ENCODE assay signal across 9 mouse cellular contexts in the genomic region with DNA sequence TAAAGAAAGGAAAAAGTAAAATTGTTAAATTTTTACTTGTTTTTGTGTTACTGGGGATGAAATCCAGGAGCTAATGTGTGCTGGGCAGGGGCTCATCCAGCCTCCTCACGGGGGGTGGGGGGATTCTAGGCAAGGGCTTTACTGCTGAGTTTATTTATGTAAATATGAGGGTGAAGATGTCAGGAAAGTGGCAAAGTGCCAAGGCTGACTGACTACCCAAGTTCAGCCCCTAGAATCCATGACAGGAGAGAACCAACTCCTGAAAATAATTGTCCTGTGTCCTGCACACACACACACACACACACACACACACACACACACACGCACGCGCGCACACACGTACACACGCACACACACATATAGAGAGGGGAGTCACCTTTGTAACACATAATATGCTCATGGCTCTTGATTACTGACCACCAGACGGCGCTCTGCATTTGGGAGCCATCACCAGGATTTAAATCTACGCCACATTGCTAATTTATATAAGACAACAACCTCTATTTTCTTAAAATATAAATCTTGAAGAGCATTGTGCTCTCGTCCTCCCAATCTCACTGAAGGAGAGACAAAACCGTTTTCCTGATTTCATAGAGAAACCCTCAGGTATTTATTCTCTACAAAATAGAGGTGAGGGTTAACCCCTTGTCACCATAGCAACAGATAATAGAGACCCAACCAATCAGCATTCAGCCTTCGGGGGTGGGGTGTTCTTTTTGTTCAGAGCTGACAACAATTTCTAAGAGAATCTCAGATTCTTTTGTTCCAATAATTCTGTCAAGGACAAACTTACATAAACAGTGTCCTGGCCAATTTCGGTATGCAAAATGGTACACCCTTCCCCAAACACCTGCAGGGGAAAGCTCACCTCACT. TPM values are rescaled to one million over a fixed set of nuclear protein-coding genes. Genes with fewer than 3 reads are reported as not detected.
DNase-seq lines count a peak whose midpoint lies in the region; ATAC-seq lines count a peak whose summit lies in the region.
"Had no signal": no experiment of that assay in that cellular context is flagged by ENCODE, and none has a peak within 500 bp of the region (broad histone marks: within the 10 kb centered on the region; RNA-seq: fewer than 3 reads in every experiment).

No protein-coding gene starts in this region.

- DNase-seq in limb, embryonic 11.5 days (ENCODE audit: low spot score): peak; percentile 64
- no peak for DNase-seq in limb, embryonic 10.5 days (ENCODE audit: low spot score)
- peak; percentile 60 for DNase-seq in MN1 (ENCODE audit: low spot score)
- DNase-seq in cerebellum, postnatal 10 days: peak; percentile 87 to 91
- peak; percentile 80 for DNase-seq in lung, postnatal 36 days
- peak; percentile 71 for DNase-seq in thymus, postnatal 0 days (ENCODE audit: low spot score)
- DNase-seq in c-Kit-positive CD71-positive TER-119-positive erythroid progenitor cells, embryonic 14.5 days (ENCODE audit: low spot score): no peak

- H3K4me3 ChIP-seq in limb, embryonic 11.5 days (ENCODE audit: low read depth, low read length): no peak overlapping the region
- H3K4me3 ChIP-seq in limb, embryonic 10.5 days: no peak overlapping the region
- no peak overlapping the region for H3K4me3 ChIP-seq in hindbrain, embryonic 15.5 days
- H3K4me3 ChIP-seq: stomach, embryonic 15.5 days had no signal

- H3K9me3 ChIP-seq in limb, embryonic 11.5 days (ENCODE audit: control insufficient read depth, low read length): no peaks in the 10 kb centered on the region
- no peaks in the 10 kb centered on the region for H3K9me3 ChIP-seq in limb, embryonic 10.5 days (replicated peaks)
- H3K9me3 ChIP-seq in hindbrain, embryonic 15.5 days: no peaks in the 10 kb centered on the region
- H3K9me3 ChIP-seq: stomach, embryonic 15.5 days had no signal

- no peak overlapping the region for H3K9ac ChIP-seq in limb, embryonic 11.5 days (ENCODE audit: low read length)
- no peak overlapping the region for H3K9ac ChIP-seq in hindbrain, embryonic 15.5 days
- H3K9ac ChIP-seq: stomach, embryonic 15.5 days had no signal

- no peak for ATAC-seq in limb, embryonic 11.5 days (ENCODE audit: insufficient number of reproducible peaks, low FRiP score, low TSS enrichment, low read depth)
- ATAC-seq in hindbrain, embryonic 15.5 days (ENCODE audit: low FRiP score, low read depth): peak; percentile 74

- H3K27ac ChIP-seq in limb, embryonic 11.5 days (replicated peaks; ENCODE audit: low read depth, low read length): no peak overlapping the region
- no peak overlapping the region for H3K27ac ChIP-seq in limb, embryonic 10.5 days
- peak overlapping the region; percentile 76 for H3K27ac ChIP-seq in hindbrain, embryonic 15.5 days (replicated peaks)
- H3K27ac ChIP-seq: stomach, embryonic 15.5 days had no signal

- no peaks in the 10 kb centered on the region for H3K36me3 ChIP-seq in limb, embryonic 11.5 days (ENCODE audit: control insufficient read depth, insufficient read depth, low read length)
- no peaks in the 10 kb centered on the region for H3K36me3 ChIP-seq in limb, embryonic 10.5 days
- no peaks in the 10 kb centered on the region for H3K36me3 ChIP-seq in hindbrain, embryonic 15.5 days
- H3K36me3 ChIP-seq: stomach, embryonic 15.5 days had no signal

- H3K4me2 ChIP-seq in limb, embryonic 11.5 days (ENCODE audit: low read depth, severe bottlenecking): no peak overlapping the region
- H3K4me2 ChIP-seq in hindbrain, embryonic 15.5 days: peak overlapping the region; percentile 41
- H3K4me2 ChIP-seq: stomach, embryonic 15.5 days had no signal

- H3K27me3 ChIP-seq in limb, embryonic 11.5 days (ENCODE audit: control insufficient read depth, insufficient read depth, low read length): no peaks in the 10 kb centered on the region
- H3K27me3 ChIP-seq in limb, embryonic 10.5 days (ENCODE audit: low read depth, poor library complexity, severe bottlenecking): no peaks in the 10 kb centered on the region
- no peaks in the 10 kb centered on the region for H3K27me3 ChIP-seq in hindbrain, embryonic 15.5 days
- H3K27me3 ChIP-seq: stomach, embryonic 15.5 days had no signal

- 46% methylated on average over 14 of the region's 14 CpGs for WGBS in limb, embryonic 11.5 days
- 48% methylated on average over 14 of the region's 14 CpGs for WGBS in limb, embryonic 10.5 days
- WGBS in hindbrain, embryonic 15.5 days: 24% methylated on average over 14 of the region's 14 CpGs

- H3K4me1 ChIP-seq in limb, embryonic 11.5 days (ENCODE audit: control insufficient read depth, insufficient read depth, low read length): no peaks in the 10 kb centered on the region
- no peaks in the 10 kb centered on the region for H3K4me1 ChIP-seq in limb, embryonic 10.5 days
- peaks cover 34% of the 10 kb centered on the region for H3K4me1 ChIP-seq in hindbrain, embryonic 15.5 days (replicated peaks)
- H3K4me1 ChIP-seq: stomach, embryonic 15.5 days had no signal

RNA-seq across cellular contexts. Expression of a gene that starts 9.0 kb away (rescaled TPM):
- polyA plus RNA-seq in limb, embryonic 11.5 days (2014; fragmentation: Nextera tagmentation; extraction: Ambion mirVana): 176 and 201 TPM in 2 replicates
- polyA plus RNA-seq in limb, embryonic 10.5 days (2016; fragmentation: Nextera tagmentation; extraction: Ambion mirVana): 127 and 134 TPM in 2 replicates
- polyA plus RNA-seq in hindbrain, embryonic 15.5 days (2015; fragmentation: Nextera tagmentation; extraction: Ambion mirVana): 382 and 391 TPM in 2 replicates
- polyA plus RNA-seq in thymus, postnatal 0 days (2015; fragmentation: Nextera tagmentation; extraction: Ambion mirVana): 201 and 212 TPM in 2 replicates

RNA-seq across cellular contexts. Expression of a gene that starts 11.5 kb away (rescaled TPM):
- polyA plus RNA-seq in limb, embryonic 11.5 days (2014; fragmentation: Nextera tagmentation; extraction: Ambion mirVana): 4.8 TPM in 2 replicates
- 2.6 and 5.7 TPM in 2 replicates for polyA plus RNA-seq in limb, embryonic 10.5 days (2016; fragmentation: Nextera tagmentation; extraction: Ambion mirVana)
- 142 and 150 TPM in 2 replicates for polyA plus RNA-seq in hindbrain, embryonic 15.5 days (2015; fragmentation: Nextera tagmentation; extraction: Ambion mirVana)
- 5.1 and 6.4 TPM in 2 replicates for polyA plus RNA-seq in thymus, postnatal 0 days (2015; fragmentation: Nextera tagmentation; extraction: Ambion mirVana)

RNA-seq across cellular contexts. Expression of a gene that starts 26.5 kb away (rescaled TPM):
- polyA plus RNA-seq in limb, embryonic 11.5 days (2014; fragmentation: Nextera tagmentation; extraction: Ambion mirVana): 2.0 and 2.1 TPM in 2 replicates
- 0.79 and 1.5 TPM in 2 replicates for polyA plus RNA-seq in limb, embryonic 10.5 days (2016; fragmentation: Nextera tagmentation; extraction: Ambion mirVana)
- polyA plus RNA-seq in hindbrain, embryonic 15.5 days (2015; fragmentation: Nextera tagmentation; extraction: Ambion mirVana): 52.6 and 57.5 TPM in 2 replicates
- polyA plus RNA-seq in thymus, postnatal 0 days (2015; fragmentation: Nextera tagmentation; extraction: Ambion mirVana): 0.04 TPM in 2 replicates

RNA-seq across cellular contexts. Expression of a gene that starts 26.7 kb away (rescaled TPM):
- polyA plus RNA-seq in limb, embryonic 11.5 days (2014; fragmentation: Nextera tagmentation; extraction: Ambion mirVana): 0.24 and 0.44 TPM in 2 replicates
- polyA plus RNA-seq in limb, embryonic 10.5 days (2016; fragmentation: Nextera tagmentation; extraction: Ambion mirVana): 0.18 and 0.43 TPM in 2 replicates
- polyA plus RNA-seq in hindbrain, embryonic 15.5 days (2015; fragmentation: Nextera tagmentation; extraction: Ambion mirVana): 0.13 and 0.52 TPM in 2 replicates
- 1.9 and 2.6 TPM in 2 replicates for polyA plus RNA-seq in thymus, postnatal 0 days (2015; fragmentation: Nextera tagmentation; extraction: Ambion mirVana)

RNA-seq across cellular contexts. Expression of a gene that starts 41.4 kb away (rescaled TPM):
- polyA plus RNA-seq in limb, embryonic 11.5 days (2014; fragmentation: Nextera tagmentation; extraction: Ambion mirVana): 13.9 and 15.9 TPM in 2 replicates
- polyA plus RNA-seq in limb, embryonic 10.5 days (2016; fragmentation: Nextera tagmentation; extraction: Ambion mirVana): 15.4 and 18.5 TPM in 2 replicates
- 1.3 and 5.3 TPM in 2 replicates for polyA plus RNA-seq in hindbrain, embryonic 15.5 days (2015; fragmentation: Nextera tagmentation; extraction: Ambion mirVana)
- polyA plus RNA-seq in thymus, postnatal 0 days (2015; fragmentation: Nextera tagmentation; extraction: Ambion mirVana): 0.44 and 0.85 TPM in 2 replicates

Comparison
In these comparisons a context has a peak if more than half of its experiments do, and no peak if none do; other contexts are left out.
1. DNase-seq: peak in limb, embryonic 11.5 days (single experiment), MN1 (single experiment), cerebellum, postnatal 10 days (2 of 2), lung, postnatal 36 days (single experiment) and thymus, postnatal 0 days (single experiment); none in limb, embryonic 10.5 days (single experiment) and c-Kit-positive CD71-positive TER-119-positive erythroid progenitor cells, embryonic 14.5 days (single experiment).
2. RNA of a gene that starts 11.5 kb away (polyA plus RNA-seq): 142 to 150 TPM in hindbrain, embryonic 15.5 days; 2.6 to 5.7 TPM in limb, embryonic 10.5 days, 5.1 to 6.4 TPM in thymus, postnatal 0 days and 4.8 TPM in limb, embryonic 11.5 days; every median in the first group is over 10 times any median in the second.
3. RNA of a gene that starts 26.5 kb away (polyA plus RNA-seq): 52.6 to 57.5 TPM in hindbrain, embryonic 15.5 days; 2.0 to 2.1 TPM in limb, embryonic 11.5 days, 0.79 to 1.5 TPM in limb, embryonic 10.5 days and 0.04 TPM in thymus, postnatal 0 days; every median in the first group is over 10 times any median in the second.